Mouse (Mus musculus): ENCODE measurements around the gene Eid1. TPM values are rescaled to one million over a fixed set of nuclear protein-coding genes. Genes with fewer than 3 reads are reported as not detected.

The Eid1 gene
- 100 to 1,000 TPM; 264 to 282 TPM for total RNA-seq (2021)

GRCm38 (mm10) chr2:125672957-125673631 is at the start of gene Eid1:
Gene Eid1 (plus strand): TSS chr2:125673095.
- DNase-seq = peak; percentile 65 to 77

GRCm38 (mm10) chr2:125623211-125623610 is 49.7 kb upstream of the Eid1 start:
- DNase-seq = no peak

GRCm38 (mm10) chr2:125624127-125624685 is 48.7 kb upstream of the Eid1 start:
- DNase-seq = no peak

- peak; percentile 96 to 97 for DNase-seq
Measured at GRCm38 (mm10) chr2:125624837-125625351, 48.0 kb upstream of the Eid1 start, which contains the start of gene Cep152. Gene Cep152 (minus strand): TSS chr2:125625113.

GRCm38 (mm10) chr2:125626536-125626935 is 46.4 kb upstream of the Eid1 start:
- DNase-seq = no peak

- DNase-seq = no peak
Measured at GRCm38 (mm10) chr2:125628487-125628886, 44.4 kb upstream of the Eid1 start.

GRCm38 (mm10) chr2:125630010-125630409 is 42.9 kb upstream of the Eid1 start:
- no peak for DNase-seq

GRCm38 (mm10) chr2:125637331-125637730 is 35.6 kb upstream of the Eid1 start:
- DNase-seq = no peak

GRCm38 (mm10) chr2:125644912-125645311 is 28.0 kb upstream of the Eid1 start:
- no peak for DNase-seq

- DNase-seq = no peak
Measured at GRCm38 (mm10) chr2:125650038-125650437, 22.9 kb upstream of the Eid1 start.

GRCm38 (mm10) chr2:125650742-125651352 is 22.0 kb upstream of the Eid1 start:
- DNase-seq = no peak

GRCm38 (mm10) chr2:125651563-125651962 is 21.3 kb upstream of the Eid1 start:
- DNase-seq = no peak

GRCm38 (mm10) chr2:125653286-125653685 is 19.6 kb upstream of the Eid1 start:
- no peak for DNase-seq

- no peak for DNase-seq
Measured at GRCm38 (mm10) chr2:125655391-125655790, 17.5 kb upstream of the Eid1 start.

GRCm38 (mm10) chr2:125659823-125660536 is 12.9 kb upstream of the Eid1 start:
- DNase-seq = peak; percentile 45 to 59

- DNase-seq = no peak
Measured at GRCm38 (mm10) chr2:125660537-125661130, 12.3 kb upstream of the Eid1 start.

GRCm38 (mm10) chr2:125661156-125661555 is 11.7 kb upstream of the Eid1 start:
- no peak for DNase-seq

GRCm38 (mm10) chr2:125662517-125662916 is 10.4 kb upstream of the Eid1 start:
- DNase-seq = no peak

GRCm38 (mm10) chr2:125665213-125665612 is 7.7 kb upstream of the Eid1 start:
- no peak for DNase-seq

GRCm38 (mm10) chr2:125665909-125666308 is 7.0 kb upstream of the Eid1 start:
- DNase-seq = no peak

- DNase-seq = no peak
Measured at GRCm38 (mm10) chr2:125666668-125667067, 6.2 kb upstream of the Eid1 start.

- no peak for DNase-seq
Measured at GRCm38 (mm10) chr2:125667184-125667583, 5.7 kb upstream of the Eid1 start.

GRCm38 (mm10) chr2:125667721-125668120 is 5.2 kb upstream of the Eid1 start:
- DNase-seq = no peak
